Mouse (Mus musculus): ENCODE data around the gene Pin1. TPM values are rescaled to one million over a fixed set of nuclear protein-coding genes. Genes with fewer than 3 reads are reported as not detected.
"Not testable (repeated sequence)": the region's sequence is repeated elsewhere in the genome, so short reads cannot be mapped to it uniquely, and the experiment has no call there.

The Pin1 gene
- polyA plus RNA-seq, 1 experiment = 2.3 TPM

DNA sequence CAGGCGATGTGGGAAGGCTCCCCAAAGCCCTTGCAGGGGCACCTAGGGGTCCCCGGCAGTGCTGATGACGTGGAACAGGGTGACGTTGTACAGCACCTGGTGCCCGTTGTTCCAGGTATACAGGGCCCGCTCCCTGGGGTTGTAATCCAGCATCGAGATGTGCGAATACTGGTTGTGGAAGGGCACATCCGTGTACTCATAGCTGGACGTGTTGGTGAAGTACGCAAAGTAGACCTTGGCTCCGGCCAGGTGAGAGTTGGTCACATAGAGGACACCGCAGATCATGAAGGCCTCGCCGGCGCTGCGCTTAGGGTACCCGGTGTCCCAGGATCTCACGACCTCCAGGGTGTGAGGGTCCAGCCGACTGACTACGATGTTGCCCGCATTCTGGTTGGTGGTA lies 16.2 kb downstream of the Pin1 start:
- peaks cover 25% of the 10 kb centered on the region for H3K36me3 ChIP-seq (ENCODE audit: control insufficient read depth)
- peaks cover 18% of the 10 kb centered on the region for H3K4me1 ChIP-seq (ENCODE audit: control insufficient read depth)
- no peaks in the 10 kb centered on the region for H3K9me3 ChIP-seq (ENCODE audit: control insufficient read depth, low read length)
- no peaks in the 10 kb centered on the region for H3K27me3 ChIP-seq (ENCODE audit: control insufficient read depth)
- no peak for TF ChIP-seq GATA1 (IDR thresholded peaks at IDR 0.05; ENCODE audit: low read length)
- no peak for TF ChIP-seq TAL1 (IDR thresholded peaks at IDR 0.05; ENCODE audit: low read length)
- H3K4me3 ChIP-seq (replicated peaks) = no peak overlapping the region

DNA sequence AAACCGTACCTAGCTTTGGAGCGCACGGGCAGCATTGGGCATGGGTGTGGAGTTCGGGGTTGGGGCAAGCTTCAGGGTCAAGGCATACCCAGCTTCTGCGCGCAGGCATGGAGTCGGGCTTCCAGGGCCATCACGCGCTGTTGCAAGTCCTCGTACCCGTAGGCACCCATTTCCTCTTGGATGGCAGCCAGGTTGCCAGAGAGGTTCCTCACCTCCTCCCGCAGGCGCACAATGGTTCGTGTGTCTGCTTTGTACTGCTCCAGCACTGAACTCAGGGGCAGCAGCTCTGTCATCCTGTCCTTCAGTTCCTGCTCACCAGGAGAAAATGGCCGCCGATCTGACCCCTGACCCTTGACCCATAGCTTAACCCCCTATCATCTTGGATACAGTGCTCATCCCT lies 20.2 kb downstream of the Pin1 start:
- Histone ChIP-seq H3K4me1 (ENCODE audit: control insufficient read depth) (peaks cover 3% of the 10 kb centered on the region), H3K4me3 (replicated peaks) (no peak overlapping the region), H3K36me3 (ENCODE audit: control insufficient read depth) (no peaks in the 10 kb centered on the region), H3K9me3 (ENCODE audit: control insufficient read depth, low read length) (no peaks in the 10 kb centered on the region), H3K27me3 (ENCODE audit: control insufficient read depth) (no peaks in the 10 kb centered on the region)
- TF ChIP-seq TAL1 (IDR thresholded peaks at IDR 0.05; ENCODE audit: low read length) = no peak
- TF ChIP-seq GATA1 (IDR thresholded peaks at IDR 0.05; ENCODE audit: low read length) = no peak

DNA sequence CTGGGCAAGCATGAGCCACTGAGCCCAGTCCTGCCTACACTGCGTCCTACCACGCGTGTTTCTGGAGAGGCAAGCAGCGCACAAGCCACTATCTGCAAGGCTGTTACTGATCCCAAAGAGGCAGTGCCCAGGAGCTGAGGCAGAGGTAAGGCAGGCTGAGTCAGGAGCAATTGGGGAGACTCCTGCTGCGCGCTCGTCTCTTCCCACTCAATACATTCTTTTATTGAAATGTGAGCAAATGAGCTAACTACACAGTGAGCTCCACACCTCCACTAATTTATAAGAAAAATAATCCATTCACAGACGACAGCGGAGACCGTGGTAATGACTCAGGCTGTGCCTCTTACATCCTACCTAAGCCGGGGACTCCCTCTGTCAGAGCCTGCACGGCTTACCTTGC lies 26.0 kb downstream of the Pin1 start:
- Histone ChIP-seq H3K27me3 (ENCODE audit: control insufficient read depth) (peaks cover 3% of the 10 kb centered on the region; the same call in 1 of the 2 replicates), H3K4me3 (replicated peaks) (no peak overlapping the region), H3K4me1 (ENCODE audit: control insufficient read depth) (no peaks in the 10 kb centered on the region), H3K36me3 (ENCODE audit: control insufficient read depth) (no peaks in the 10 kb centered on the region), H3K9me3 (ENCODE audit: control insufficient read depth, low read length) (0 out of 2 replicates have a peak, but pooled peaks cover 2% of the 10 kb centered on the region)
- TF ChIP-seq GATA1 (IDR thresholded peaks at IDR 0.05; ENCODE audit: low read length) = no peak
- TF ChIP-seq TAL1 (IDR thresholded peaks at IDR 0.05; ENCODE audit: low read length) = no peak

DNA sequence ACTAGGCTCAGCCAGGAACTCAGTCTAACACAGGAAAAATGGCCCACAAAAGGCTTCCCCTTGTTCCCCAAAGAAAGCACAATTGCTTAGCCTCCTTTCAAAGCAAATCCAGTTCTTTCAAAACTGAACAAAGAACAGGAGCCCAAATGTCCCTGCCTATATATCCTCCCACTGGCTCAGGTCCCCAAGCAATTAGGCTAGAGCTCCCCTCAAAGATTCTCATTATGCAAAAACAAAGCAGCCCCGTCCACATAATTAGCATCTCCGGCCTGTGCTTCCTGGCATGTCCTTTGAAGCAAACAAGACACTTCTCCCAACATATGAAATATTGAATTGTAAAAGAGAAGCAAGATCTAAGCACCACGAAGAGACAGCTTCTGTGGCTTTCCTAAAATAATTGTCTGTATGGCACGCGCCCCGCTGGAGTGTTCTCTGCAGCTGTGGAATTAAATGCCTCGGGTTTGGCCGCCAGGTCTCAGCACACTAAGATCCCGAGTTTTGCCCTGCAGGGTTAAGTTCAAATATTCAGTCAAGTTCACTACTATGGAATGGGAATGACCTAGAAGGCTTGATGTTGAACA lies 28.6 kb downstream of the Pin1 start:
- TF ChIP-seq TAL1 (IDR thresholded peaks at IDR 0.05; ENCODE audit: low read length) = no peak
- TF ChIP-seq GATA1 (IDR thresholded peaks at IDR 0.05; ENCODE audit: low read length) = no peak
- peaks cover 3% of the 10 kb centered on the region; the same call in 1 of the 2 replicates for H3K27me3 ChIP-seq (ENCODE audit: control insufficient read depth)
- no peaks in the 10 kb centered on the region for H3K36me3 ChIP-seq (ENCODE audit: control insufficient read depth)
- H3K4me3 ChIP-seq (replicated peaks) = no peak overlapping the region
- H3K4me1 ChIP-seq (ENCODE audit: control insufficient read depth) = no peaks in the 10 kb centered on the region
- H3K9me3 ChIP-seq (ENCODE audit: control insufficient read depth, low read length) = 0 out of 2 replicates have a peak, but pooled peaks cover 2% of the 10 kb centered on the region

DNA sequence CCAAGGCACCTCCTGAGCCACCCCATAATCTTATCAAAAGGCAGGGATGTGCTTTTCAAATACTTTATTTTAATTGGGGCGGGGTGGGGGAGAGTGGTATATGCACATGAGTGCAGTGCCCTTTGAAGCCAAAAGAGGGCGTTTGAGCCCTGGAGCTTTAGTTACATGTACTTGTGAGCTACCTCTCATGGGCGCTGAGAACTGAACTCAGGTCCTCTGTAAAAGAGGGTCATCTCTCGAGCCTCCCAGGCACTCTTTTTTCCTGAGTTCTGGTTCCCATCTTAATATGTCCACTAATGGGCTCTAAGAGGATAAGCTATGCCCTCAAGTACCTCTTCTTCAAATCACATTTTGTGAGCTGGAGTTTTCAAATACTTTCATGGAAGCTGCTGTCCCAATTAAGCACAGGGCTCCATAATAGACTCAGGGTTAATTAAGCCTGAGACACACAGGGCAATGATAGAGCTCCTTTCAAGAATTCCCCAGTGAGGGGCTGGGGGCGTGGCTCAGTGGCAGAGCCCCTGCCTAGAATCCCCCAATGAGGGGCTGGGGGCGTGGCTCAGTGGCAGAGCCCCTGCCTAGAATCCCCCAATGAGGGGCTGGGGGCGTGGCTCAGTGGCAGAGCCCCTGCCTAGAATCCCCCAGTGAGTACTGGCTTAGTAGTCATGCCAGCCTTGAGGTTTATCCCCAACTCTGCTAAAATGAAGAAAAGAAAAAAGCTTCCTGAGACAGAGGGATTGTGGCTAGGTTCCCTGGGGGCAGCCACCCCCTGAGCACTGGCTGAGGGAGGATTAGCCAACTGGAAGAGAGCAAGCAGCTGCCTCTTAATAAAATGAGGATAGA lies 29.9 kb downstream of the Pin1 start:
- Histone ChIP-seq H3K9me3 (ENCODE audit: control insufficient read depth, low read length) (0 out of 2 replicates have a peak, but pooled peaks cover 2% of the 10 kb centered on the region), H3K27me3 (ENCODE audit: control insufficient read depth) (peaks cover 3% of the 10 kb centered on the region; the same call in 1 of the 2 replicates), H3K4me1 (ENCODE audit: control insufficient read depth) (no peaks in the 10 kb centered on the region), H3K36me3 (ENCODE audit: control insufficient read depth) (no peaks in the 10 kb centered on the region), H3K4me3 (replicated peaks) (no peak overlapping the region)
- TF ChIP-seq TAL1 (IDR thresholded peaks at IDR 0.05; ENCODE audit: low read length) = no peak
- TF ChIP-seq GATA1 (IDR thresholded peaks at IDR 0.05; ENCODE audit: low read length) = no peak

DNA sequence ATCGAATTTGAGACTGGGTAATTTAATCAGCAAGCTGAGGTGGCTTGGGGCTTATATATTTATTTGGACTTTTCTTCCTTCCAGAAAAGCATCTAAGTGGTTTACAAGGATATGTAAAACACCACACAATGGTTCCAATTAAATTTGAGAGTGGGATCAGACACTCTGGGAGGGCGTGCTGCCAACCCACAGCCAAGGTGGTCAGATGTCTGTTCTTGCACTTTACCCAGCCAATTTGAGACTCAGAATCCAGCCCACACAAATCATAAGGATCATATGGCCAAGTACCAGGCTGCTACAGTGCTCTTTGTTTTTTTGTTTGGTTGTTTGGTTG lies 30.5 kb downstream of the Pin1 start:
- Histone ChIP-seq H3K36me3 (ENCODE audit: control insufficient read depth) (no peaks in the 10 kb centered on the region), H3K27me3 (ENCODE audit: control insufficient read depth) (peaks cover 3% of the 10 kb centered on the region; the same call in 1 of the 2 replicates), H3K4me1 (ENCODE audit: control insufficient read depth) (no peaks in the 10 kb centered on the region), H3K4me3 (replicated peaks) (no peak overlapping the region), H3K9me3 (ENCODE audit: control insufficient read depth, low read length) (0 out of 2 replicates have a peak, but pooled peaks cover 2% of the 10 kb centered on the region)
- TF ChIP-seq GATA1 (IDR thresholded peaks at IDR 0.05; ENCODE audit: low read length) (no peak), TAL1 (IDR thresholded peaks at IDR 0.05; ENCODE audit: low read length) (no peak)

DNA sequence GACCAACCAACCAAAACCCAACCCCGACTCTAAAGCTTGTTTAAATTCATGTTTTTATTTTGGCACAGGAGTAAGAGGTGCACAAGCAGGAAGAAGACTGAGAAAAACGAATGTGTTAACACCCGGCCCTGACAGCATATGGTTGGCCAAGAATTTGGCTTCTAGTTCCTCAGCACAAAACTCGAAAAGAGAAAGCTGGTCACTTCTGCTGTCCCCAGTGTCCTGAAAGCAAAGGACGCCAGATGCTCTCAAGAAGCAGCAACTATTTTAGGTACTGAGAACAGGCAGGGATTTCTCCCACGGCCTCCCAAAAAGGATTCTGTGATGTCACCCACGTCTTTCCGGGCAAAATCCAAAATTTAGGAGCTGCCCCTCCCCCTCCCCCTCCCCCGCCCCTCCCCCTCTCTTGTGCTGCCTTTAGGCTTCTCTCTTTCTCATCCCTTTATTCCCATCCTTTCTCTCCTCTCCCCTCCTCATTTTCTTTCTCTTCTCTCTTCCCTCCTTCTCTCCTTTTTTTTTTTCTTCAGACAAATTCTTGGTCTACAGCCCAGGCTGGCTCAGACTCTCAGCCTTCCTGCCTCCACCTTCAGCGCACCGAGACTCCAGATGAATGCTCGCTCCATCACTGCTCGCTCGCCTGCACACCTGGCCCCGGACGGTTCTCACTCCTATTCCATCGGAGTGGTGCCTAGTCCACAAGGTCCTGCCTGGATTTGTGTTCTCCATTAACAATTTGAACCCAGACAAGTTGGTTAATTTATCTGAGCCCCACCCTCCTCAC lies 33.4 kb downstream of the Pin1 start:
- Histone ChIP-seq H3K4me1 (ENCODE audit: control insufficient read depth) (no peaks in the 10 kb centered on the region), H3K27me3 (ENCODE audit: control insufficient read depth) (no peaks in the 10 kb centered on the region), H3K4me3 (replicated peaks) (no peak overlapping the region), H3K9me3 (ENCODE audit: control insufficient read depth, low read length) (0 out of 2 replicates have a peak, but pooled peaks cover 2% of the 10 kb centered on the region), H3K36me3 (ENCODE audit: control insufficient read depth) (no peaks in the 10 kb centered on the region)
- TF ChIP-seq TAL1 (IDR thresholded peaks at IDR 0.05; ENCODE audit: low read length) (no peak), GATA1 (IDR thresholded peaks at IDR 0.05; ENCODE audit: low read length) (no peak)

DNA sequence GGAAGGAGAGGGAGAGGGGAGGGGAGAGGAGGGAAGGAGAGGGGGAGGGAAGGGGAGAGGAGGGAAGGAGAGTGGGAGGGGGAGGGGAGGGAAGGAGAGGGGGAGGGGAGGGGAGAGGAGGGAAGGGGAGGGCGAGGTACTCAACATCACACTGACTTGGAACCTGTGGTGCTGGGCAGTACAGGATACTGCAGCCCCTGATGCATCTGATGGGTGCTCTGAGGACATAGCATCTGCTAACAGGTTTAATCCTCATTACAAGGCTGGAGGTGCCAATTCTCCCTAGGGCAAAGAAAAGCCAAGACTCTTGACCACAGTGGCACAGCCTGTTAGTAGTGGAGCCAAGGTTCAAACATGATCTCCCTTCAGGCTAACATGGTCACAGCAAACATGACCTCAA lies 37.5 kb downstream of the Pin1 start:
- H3K4me3 ChIP-seq (replicated peaks) = no peak overlapping the region
- TF ChIP-seq GATA1 (IDR thresholded peaks at IDR 0.05; ENCODE audit: low read length) (no peak), TAL1 (IDR thresholded peaks at IDR 0.05; ENCODE audit: low read length) (no peak)
- no peaks in the 10 kb centered on the region for H3K9me3 ChIP-seq (ENCODE audit: control insufficient read depth, low read length)

DNA sequence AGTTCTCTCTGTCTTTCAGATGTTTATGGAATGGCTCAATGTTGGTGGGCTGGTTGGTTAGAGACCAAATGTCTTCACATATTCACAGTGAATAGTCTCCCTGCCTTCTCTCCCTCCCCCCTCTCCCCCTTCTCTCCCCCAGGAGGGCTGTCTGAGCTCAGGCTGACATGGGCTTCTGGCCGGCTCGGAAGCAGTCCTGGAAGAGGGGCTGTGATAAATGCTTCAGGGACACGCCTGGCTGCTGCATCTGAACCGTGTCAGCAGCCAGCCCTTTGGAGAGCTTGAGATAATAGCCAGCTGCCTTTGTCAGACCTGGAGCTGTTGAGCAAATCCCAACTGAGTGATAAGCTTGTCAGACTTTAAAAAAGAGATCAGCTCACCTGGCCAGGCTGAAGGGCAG lies 38.0 kb downstream of the Pin1 start:
- Histone ChIP-seq H3K4me3 (replicated peaks) (no peak overlapping the region), H3K9me3 (ENCODE audit: control insufficient read depth, low read length) (no peaks in the 10 kb centered on the region), H3K36me3 (ENCODE audit: control insufficient read depth) (no peaks in the 10 kb centered on the region), H3K27me3 (ENCODE audit: control insufficient read depth) (peaks cover 16% of the 10 kb centered on the region), H3K4me1 (ENCODE audit: control insufficient read depth) (no peaks in the 10 kb centered on the region)
- no peak for TF ChIP-seq GATA1 (IDR thresholded peaks at IDR 0.05; ENCODE audit: low read length)
- TF ChIP-seq TAL1 (IDR thresholded peaks at IDR 0.05; ENCODE audit: low read length) = no peak

More for the DNA sequence above, 37.5 kb downstream of the Pin1 start:
- no peaks in the 10 kb centered on the region for H3K4me1 ChIP-seq (ENCODE audit: control insufficient read depth)
- no peaks in the 10 kb centered on the region for H3K36me3 ChIP-seq (ENCODE audit: control insufficient read depth)
- H3K27me3 ChIP-seq (ENCODE audit: control insufficient read depth) = peaks cover 10% of the 10 kb centered on the region

DNA sequence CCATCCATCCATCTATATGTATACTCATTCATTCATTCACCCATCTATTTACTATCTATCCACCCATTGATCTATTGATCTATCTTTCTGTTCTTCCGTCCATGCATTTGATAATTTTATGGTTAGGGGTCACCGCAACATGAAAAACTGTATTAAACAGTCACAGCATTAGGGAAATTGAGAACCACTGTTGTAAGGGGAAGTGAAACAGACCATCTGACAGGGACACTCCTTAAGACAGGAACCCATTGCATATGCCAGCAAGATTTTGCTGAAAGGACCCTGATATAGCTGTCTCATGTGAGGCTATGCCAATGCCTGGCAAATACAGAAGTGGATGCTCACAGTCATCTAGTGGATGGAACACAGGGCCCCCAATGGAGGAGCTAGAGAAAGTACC lies 38.6 kb downstream of the Pin1 start:
- H3K4me1 ChIP-seq (ENCODE audit: control insufficient read depth); H3K4me3 ChIP-seq (replicated peaks); H3K9me3 ChIP-seq (ENCODE audit: control insufficient read depth, low read length); H3K36me3 ChIP-seq (ENCODE audit: control insufficient read depth): not testable (repeated sequence)
- H3K27me3 ChIP-seq (ENCODE audit: control insufficient read depth) = peaks cover 21% of the 10 kb centered on the region
